Mouse (Mus musculus) small intestine, adult 10 weeks (tissue): ENCODE results near the gene Zfp518b. TPM values are rescaled to one million over a fixed set of nuclear protein-coding genes. Genes with fewer than 3 reads are reported as not detected.

ENCODE experiments used
- polyA plus RNA-seq: library from polyadenylated mRNA; stranded (reverse); fragments of 350-450 nt; fragmentation: Illumina TruSeq; extraction: RNeasy Lipid Tissue Mini Kit (QIAGEN cat#74804); gene quantifications from one replicate; pipeline ENCODE4 v1.2.3, GENCODE M21; 2014; ENCODE audit warnings: low replicate concordance

The Zfp518b gene
- polyA plus RNA-seq, result 1.0 TPM

DNA sequence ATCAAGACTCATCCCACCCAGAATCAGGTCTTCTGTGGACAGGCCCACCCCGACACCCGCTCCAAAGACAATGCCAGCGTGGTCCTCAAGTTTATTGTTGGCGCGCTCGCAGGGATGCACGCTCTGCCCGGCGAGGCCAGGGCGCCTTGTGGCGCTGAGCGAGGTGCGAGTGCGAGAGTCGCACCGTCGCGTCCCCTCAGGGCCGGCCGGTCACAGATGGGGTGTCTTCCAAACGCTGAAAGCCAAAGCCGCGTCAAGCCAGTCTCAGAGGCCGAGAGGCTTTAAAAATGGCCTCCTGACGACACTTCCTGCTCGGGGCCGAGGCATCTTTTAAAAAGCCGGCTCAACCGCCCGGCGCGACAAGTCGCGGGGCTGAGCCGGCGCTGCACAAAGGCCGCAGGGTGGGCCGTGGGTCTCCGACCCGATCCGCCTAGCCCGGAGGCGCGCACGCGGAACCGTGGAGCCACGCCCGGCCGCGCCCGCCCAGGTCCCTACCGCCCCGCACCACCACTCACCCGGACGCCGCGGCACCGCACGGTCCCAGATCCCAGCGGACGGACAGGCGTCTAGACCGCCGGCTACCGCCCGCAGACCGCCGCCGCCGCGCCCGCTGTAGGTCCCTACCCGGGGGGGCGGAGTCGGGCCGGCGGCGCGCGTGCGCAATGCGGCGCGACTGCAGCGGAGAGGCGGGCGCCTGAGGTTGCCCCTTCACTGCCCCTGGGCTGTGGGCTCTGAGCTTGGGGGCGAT, at the start of gene Zfp518b:
Gene Zfp518b, minus strand, starts transcription at position 663 of the 748 bp plus-strand sequence.

Other genes with a start within 250 kb of the Zfp518b start
- gene Slc2a9, start 181.7 kb downstream of the Zfp518b start, polyA plus RNA-seq, result 27.2 TPM
- gene Wdr1, start 121.6 kb downstream of the Zfp518b start, polyA plus RNA-seq, result 80.5 TPM
- gene Clnk, start 192.0 kb upstream of the Zfp518b start, polyA plus RNA-seq, result 0.33 TPM